Mouse (Mus musculus): ENCODE results near the gene Gm7271.

The Gm7271 gene

GRCm38 (mm10) chr5:76483811-76484210, at the start of gene Gm7271:
Gene Gm7271 (plus strand): TSS chr5:76484040.
- CTCF ChIA-PET = no interaction called here

GRCm38 (mm10) chr5:76437100-76437499, 46.7 kb upstream of the Gm7271 start:
- CTCF ChIA-PET = no interaction called here

GRCm38 (mm10) chr5:76437696-76438095, 46.1 kb upstream of the Gm7271 start:
- CTCF ChIA-PET = no interaction called here

GRCm38 (mm10) chr5:76441431-76441830, 42.4 kb upstream of the Gm7271 start:
- CTCF ChIA-PET = no interaction called here

GRCm38 (mm10) chr5:76474931-76475330, 8.9 kb upstream of the Gm7271 start:
- CTCF ChIA-PET = no interaction called here

- CTCF ChIA-PET = no interaction called here
These were observed 7.0 kb upstream of the Gm7271 start for GRCm38 (mm10) chr5:76476873-76477272.

GRCm38 (mm10) chr5:76477764-76478163, 6.1 kb upstream of the Gm7271 start:
- CTCF ChIA-PET = no interaction called here

- CTCF ChIA-PET = no interaction called here
These were observed 11.3 kb downstream of the Gm7271 start for GRCm38 (mm10) chr5:76495126-76495525.

GRCm38 (mm10) chr5:76522446-76522845, 38.6 kb downstream of the Gm7271 start:
- CTCF ChIA-PET = interaction anchor here (0.6 kb wide), 1 partner anchor 12 kb away, joined by 3 read pairs; no protein-coding TSS in a partner anchor

GRCm38 (mm10) chr5:76524623-76525022, 40.8 kb downstream of the Gm7271 start:
- CTCF ChIA-PET = no interaction called here

- CTCF ChIA-PET = no interaction called here
These were observed 41.2 kb downstream of the Gm7271 start for GRCm38 (mm10) chr5:76525066-76525465.

- CTCF ChIA-PET = no interaction called here
These were observed 42.0 kb downstream of the Gm7271 start for GRCm38 (mm10) chr5:76525829-76526228.

- CTCF ChIA-PET = no interaction called here
These were observed 45.3 kb downstream of the Gm7271 start, which contains the start of gene Exoc1 for GRCm38 (mm10) chr5:76529040-76529703. Gene Exoc1 (plus strand): TSS chr5:76529311.

- CTCF ChIA-PET = no interaction called here
These were observed 45.8 kb downstream of the Gm7271 start for GRCm38 (mm10) chr5:76529704-76530066.

GRCm38 (mm10) chr5:76533186-76533585, 49.3 kb downstream of the Gm7271 start:
- CTCF ChIA-PET = no interaction called here

GRCm38 (mm10) chr5:76536231-76536630, 52.4 kb downstream of the Gm7271 start:
- CTCF ChIA-PET = no interaction called here

GRCm38 (mm10) chr5:76537578-76537977, 53.7 kb downstream of the Gm7271 start:
- CTCF ChIA-PET = no interaction called here

GRCm38 (mm10) chr5:76540181-76540580, 56.3 kb downstream of the Gm7271 start:
- CTCF ChIA-PET = no interaction called here

- CTCF ChIA-PET = no interaction called here
These were observed 57.0 kb downstream of the Gm7271 start for GRCm38 (mm10) chr5:76540842-76541241.

- CTCF ChIA-PET = no interaction called here
These were observed 59.4 kb downstream of the Gm7271 start for GRCm38 (mm10) chr5:76543200-76543599.

GRCm38 (mm10) chr5:76550426-76550825, 66.6 kb downstream of the Gm7271 start:
- CTCF ChIA-PET = no interaction called here

GRCm38 (mm10) chr5:76565321-76565720, 81.5 kb downstream of the Gm7271 start:
- CTCF ChIA-PET = no interaction called here

All from spleen, embryonic (tissue).